Mouse (Mus musculus) heart, embryonic 16.5 days (tissue): ENCODE measurements around the gene 2300003K06Rik. TPM values are rescaled to one million over a fixed set of nuclear protein-coding genes. Genes with fewer than 3 reads are reported as not detected.
"Not testable (repeated sequence)": the region's sequence is repeated elsewhere in the genome, so short reads cannot be mapped to it uniquely, and the experiment has no call there.

ENCODE experiments used
- ATAC-seq: fragments of 200-750 bp; cut with Nextera tagmentation; replicated peaks from 2 replicates; pipeline ENCODE4 v1.8.0; 2017; ENCODE audit warnings: moderate number of reproducible peaks; ENCODE audit not compliant: insufficient read depth, low FRiP score; ENCODE audit errors: extremely low read depth
- H3K27ac ChIP-seq: fragments of 300-500 bp; sonication (generic); 2 replicates; pipeline ENCODE4 v1.5.1; 2014; ENCODE audit warnings: mild to moderate bottlenecking, low read length, control low read depth, moderate library complexity
- H3K27me3 ChIP-seq: fragments of 300-500 bp; sonication (generic); 2 replicates; pipeline ENCODE4 v1.6.1; 2014; ENCODE audit warnings: low read length, mixed read lengths; ENCODE audit not compliant: control insufficient read depth, insufficient read depth
- H3K36me3 ChIP-seq: fragments of 300-500 bp; sonication (generic); 2 replicates; pipeline ENCODE4 v1.6.1; 2014; ENCODE audit not compliant: control insufficient read depth, insufficient read depth
- H3K4me1 ChIP-seq: fragments of 300-500 bp; sonication (generic); 2 replicates; pipeline ENCODE4 v1.6.1; 2014; ENCODE audit warnings: low read length, mixed read lengths; ENCODE audit not compliant: control insufficient read depth, insufficient read depth
- H3K4me2 ChIP-seq: fragments of 300-500 bp; sonication (generic); 2 replicates; pipeline ENCODE4 v1.6.1; 2014; ENCODE audit warnings: low read depth, mild to moderate bottlenecking, control low read depth, low read length
- H3K4me3 ChIP-seq: fragments of 300-500 bp; sonication (generic); 2 replicates; pipeline ENCODE4 v1.5.1; 2014; ENCODE audit warnings: mild to moderate bottlenecking, control low read depth, low read length
- H3K9ac ChIP-seq: fragments of 300-500 bp; sonication (generic); 2 replicates; pipeline ENCODE4 v1.6.1; 2014; ENCODE audit warnings: low read length, control low read depth
- H3K9me3 ChIP-seq: fragments of 300-500 bp; sonication (generic); replicated peaks from 2 replicates; pipeline ENCODE4 v1.6.1; 2016; ENCODE audit warnings: low read length; ENCODE audit not compliant: control insufficient read depth
- WGBS: fragments of 180-500 bp; shearing (Covaris S2); extraction: QIAGEN DNeasy Blood & Tissue Kit; methylation state at CpG from one replicate; pipeline ENCODE4 v1.1.7; 2014; 5-methylcytosine and 5-hydroxymethylcytosine counted together
- polyA plus RNA-seq: library from polyadenylated mRNA; unstranded; fragments of >200 nt; fragmentation: Nextera tagmentation; extraction: Ambion mirVana; gene quantifications from 2 replicates; pipeline ENCODE4 v1.2.1, GENCODE M21; 2015

Gene 2300003K06Rik
- polyA plus RNA-seq, 1 experiment from 2014 or later: not detected

DNA sequence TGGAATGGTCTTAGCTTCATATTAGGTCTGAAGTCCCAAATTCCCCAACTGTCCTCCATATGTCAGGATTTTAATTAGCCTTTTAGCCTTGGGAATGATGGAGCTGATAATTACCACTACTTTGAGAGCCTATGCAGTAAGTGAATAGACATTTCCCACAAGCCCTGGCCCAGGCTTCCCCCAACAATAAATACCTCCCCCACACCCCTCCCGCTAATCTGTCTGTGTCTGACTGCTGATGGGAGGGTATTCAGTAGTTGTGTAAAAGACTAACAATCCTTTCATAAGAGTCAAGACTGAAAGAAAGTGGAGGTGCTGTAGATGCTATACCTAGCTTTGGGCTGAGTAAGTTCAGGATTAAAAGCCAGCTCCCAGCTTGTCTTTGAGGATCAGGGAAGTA, 4.3 kb upstream of the 2300003K06Rik start:
- H3K9ac ChIP-seq: no peak overlapping the region
- no peaks in the 10 kb centered on the region for H3K9me3 ChIP-seq
- WGBS: 66% methylated on average over 1 of the region's 1 CpGs
- H3K4me1 ChIP-seq: no peaks in the 10 kb centered on the region
- H3K27me3 ChIP-seq: no peaks in the 10 kb centered on the region
- no peak overlapping the region for H3K27ac ChIP-seq
- H3K36me3 ChIP-seq: no peaks in the 10 kb centered on the region
- ATAC-seq: no peak
- no peak overlapping the region for H3K4me2 ChIP-seq
- H3K4me3 ChIP-seq: no peak overlapping the region

DNA sequence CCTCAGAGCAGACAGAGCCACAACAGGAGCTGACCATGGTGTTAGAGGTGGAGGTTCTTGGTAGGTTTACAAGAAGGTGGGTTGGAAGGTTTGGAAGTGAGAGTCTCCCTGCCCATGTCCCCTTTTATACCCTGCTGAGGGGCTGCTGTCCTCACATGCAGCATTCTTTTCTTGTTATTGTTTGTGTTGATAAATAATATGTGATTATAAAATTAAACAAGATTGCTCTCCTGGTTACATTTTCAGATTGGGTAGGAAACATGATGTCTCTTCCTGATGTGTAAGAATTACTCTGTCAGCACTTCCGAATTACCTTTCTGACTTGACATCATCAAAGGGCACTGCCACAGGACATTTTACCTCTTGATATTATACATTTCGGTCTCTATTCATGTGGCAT, 22.3 kb downstream of the 2300003K06Rik start, which contains the start of gene Gm11564:
Gm11564 (minus strand) TSS at position 101 of the 400 bp plus-strand sequence.
- not testable (repeated sequence) for H3K4me2 ChIP-seq, H3K4me1 ChIP-seq, ATAC-seq, H3K9me3 ChIP-seq, H3K4me3 ChIP-seq, H3K27ac ChIP-seq, H3K36me3 ChIP-seq, H3K27me3 ChIP-seq, H3K9ac ChIP-seq
- 78% methylated on average over 2 of the region's 2 CpGs for WGBS

DNA sequence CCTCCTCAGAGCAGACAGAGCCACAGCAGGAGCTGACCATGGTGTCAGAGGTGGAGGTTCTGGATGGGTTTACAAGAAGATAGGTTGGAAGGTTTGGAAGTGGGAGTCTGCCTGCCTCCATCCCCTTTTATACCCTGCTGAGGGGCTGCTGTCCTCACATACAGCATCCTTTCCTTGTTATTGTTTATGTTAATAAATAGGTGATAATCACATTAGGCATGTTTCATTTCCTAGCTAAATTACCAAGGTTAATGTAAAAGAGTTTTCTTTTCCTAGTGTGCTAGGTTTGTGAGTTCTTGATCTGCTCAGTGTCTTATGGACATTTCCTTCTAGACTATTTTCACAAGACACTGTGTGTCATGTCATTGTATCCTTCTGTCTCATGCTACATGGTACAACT, 28.1 kb downstream of the 2300003K06Rik start, which contains the start of gene Krtap4-13:
Krtap4-13 (minus strand) TSS at position 101 of the 400 bp plus-strand sequence.
- H3K4me3 ChIP-seq, H3K9me3 ChIP-seq, H3K36me3 ChIP-seq, H3K9ac ChIP-seq, H3K27me3 ChIP-seq, H3K27ac ChIP-seq, H3K4me1 ChIP-seq, ATAC-seq, H3K4me2 ChIP-seq: not testable (repeated sequence)

DNA sequence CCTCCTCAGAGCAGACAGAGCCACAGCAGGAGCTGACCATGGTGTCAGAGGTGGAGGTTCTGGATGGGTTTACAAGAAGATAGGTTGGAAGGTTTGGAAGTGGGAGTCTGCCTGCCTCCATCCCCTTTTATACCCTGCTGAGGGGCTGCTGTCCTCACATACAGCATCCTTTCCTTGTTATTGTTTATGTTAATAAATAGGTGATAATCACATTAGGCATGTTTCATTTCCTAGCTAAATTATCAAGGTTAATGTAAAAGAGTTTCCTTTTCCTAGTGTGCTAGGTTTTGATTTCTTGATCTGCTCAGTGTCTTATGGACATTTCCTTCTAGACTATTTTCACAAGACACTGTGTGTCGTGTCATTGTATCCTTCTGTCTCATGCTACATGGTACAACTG, 33.5 kb downstream of the 2300003K06Rik start, which contains the start of gene Gm11554:
Gm11554 (minus strand) TSS at position 101 of the 400 bp plus-strand sequence.
- H3K9me3 ChIP-seq, H3K27me3 ChIP-seq, ATAC-seq, H3K4me3 ChIP-seq, H3K27ac ChIP-seq, H3K4me2 ChIP-seq, H3K9ac ChIP-seq, H3K36me3 ChIP-seq, H3K4me1 ChIP-seq: not testable (repeated sequence)
- whole genome bisulfite sequencing: no CpG with 5 or more reads among the region's 1 CpGs

DNA sequence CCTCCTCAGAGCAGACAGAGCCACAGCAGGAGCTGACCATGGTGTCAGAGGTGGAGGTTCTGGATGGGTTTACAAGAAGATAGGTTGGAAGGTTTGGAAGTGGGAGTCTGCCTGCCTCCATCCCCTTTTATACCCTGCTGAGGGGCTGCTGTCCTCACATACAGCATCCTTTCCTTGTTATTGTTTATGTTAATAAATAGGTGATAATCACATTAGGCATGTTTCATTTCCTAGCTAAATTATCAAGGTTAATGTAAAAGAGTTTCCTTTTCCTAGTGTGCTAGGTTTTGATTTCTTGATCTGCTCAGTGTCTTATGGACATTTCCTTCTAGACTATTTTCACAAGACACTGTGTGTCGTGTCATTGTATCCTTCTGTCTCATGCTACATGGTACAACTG, 39.0 kb downstream of the 2300003K06Rik start, which contains the start of gene Gm11569:
Gm11569 (minus strand) TSS at position 101 of the 400 bp plus-strand sequence.
- not testable (repeated sequence) for ATAC-seq
- no CpG with 5 or more reads among the region's 1 CpGs for WGBS

DNA sequence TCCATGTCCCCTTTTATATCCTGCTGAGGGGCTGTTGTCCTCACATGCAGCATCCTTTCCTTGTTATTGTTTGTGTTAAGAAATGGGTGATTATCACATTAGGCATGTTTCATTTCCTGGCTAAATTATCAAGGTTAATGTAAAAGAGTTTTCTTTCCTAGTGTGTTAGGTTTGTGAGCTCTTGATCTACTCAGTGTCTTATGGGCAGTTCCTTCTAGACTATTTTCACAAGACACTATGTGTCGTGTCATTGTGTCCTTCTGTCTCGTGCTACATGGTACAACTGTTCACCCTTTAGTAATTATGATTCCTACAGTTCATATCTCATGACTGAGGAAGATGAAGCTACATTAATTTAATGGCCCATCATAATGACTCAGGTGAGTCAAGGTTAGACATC, 44.5 kb downstream of the 2300003K06Rik start, which contains the start of gene Gm11596:
Gm11596 (minus strand) TSS at position 101 of the 400 bp plus-strand sequence.
- Histone ChIP-seq H3K4me1 (no peaks in the 10 kb centered on the region), H3K4me3 (no peak within 1 kb of the TSS), H3K9me3 (no peaks in the 10 kb centered on the region), H3K27me3 (no peaks in the 10 kb centered on the region), H3K9ac (no peak within 1 kb of the TSS), H3K36me3 (no peaks in the 10 kb centered on the region), H3K4me2 (no peak within 1 kb of the TSS), H3K27ac (no peak within 1 kb of the TSS)
- no peak for ATAC-seq
- 71% methylated on average over 2 of the region's 2 CpGs for WGBS

More for the DNA sequence above, 39.0 kb downstream of the 2300003K06Rik start, which contains the start of gene Gm11569:
- not testable (repeated sequence) for H3K4me2 ChIP-seq, H3K36me3 ChIP-seq, H3K4me3 ChIP-seq, H3K27ac ChIP-seq, H3K4me1 ChIP-seq, H3K9me3 ChIP-seq, H3K9ac ChIP-seq, H3K27me3 ChIP-seq

Other genes starting within 250 kb of the 2300003K06Rik start
- gene Krtap1-3, start 246.7 kb downstream of the 2300003K06Rik start, polyA plus RNA-seq: not detected in 2 replicates
- not detected in 2 replicates for gene Krtap9-3, start 240.0 kb downstream of the 2300003K06Rik start, polyA plus RNA-seq
- not detected in 2 replicates for gene Gm11938, start 234.8 kb downstream of the 2300003K06Rik start, polyA plus RNA-seq
- gene Gm11937, start 227.9 kb downstream of the 2300003K06Rik start, polyA plus RNA-seq: not detected in 2 replicates
- not detected in 2 replicates for gene Krtap2-4, start 223.2 kb downstream of the 2300003K06Rik start, polyA plus RNA-seq
- not detected in 2 replicates for gene Gm11562, start 217.6 kb downstream of the 2300003K06Rik start, polyA plus RNA-seq
- gene Krtap4-1, start 209.8 kb downstream of the 2300003K06Rik start, polyA plus RNA-seq: not detected in 2 replicates
- gene Krtap4-2, start 203.0 kb downstream of the 2300003K06Rik start, polyA plus RNA-seq: not detected in 2 replicates
- not detected in 2 replicates for gene Krtap4-7, start 194.0 kb downstream of the 2300003K06Rik start, polyA plus RNA-seq
- gene Gm11555, start 187.8 kb downstream of the 2300003K06Rik start, polyA plus RNA-seq: not detected in 2 replicates
- not detected in 2 replicates for gene Gm11563, start 179.1 kb downstream of the 2300003K06Rik start, polyA plus RNA-seq
- not detected in 2 replicates for gene Krtap4-6, start 172.1 kb downstream of the 2300003K06Rik start, polyA plus RNA-seq
- gene Gm14190, start 147.3 kb downstream of the 2300003K06Rik start, polyA plus RNA-seq: not detected in 2 replicates
- gene Gm14180, start 103.8 kb downstream of the 2300003K06Rik start, polyA plus RNA-seq: not detected in 2 replicates
- gene Gm11595, start 65.2 kb downstream of the 2300003K06Rik start, polyA plus RNA-seq: not detected in 2 replicates
- gene Krtap4-8, start 57.4 kb downstream of the 2300003K06Rik start, polyA plus RNA-seq: not detected in 2 replicates
- not detected in 2 replicates for gene Krtap4-9, start 52.9 kb downstream of the 2300003K06Rik start, polyA plus RNA-seq
- gene Gm11596, start 44.6 kb downstream of the 2300003K06Rik start, polyA plus RNA-seq: not detected in 2 replicates
- gene Gm11569, start 39.1 kb downstream of the 2300003K06Rik start, polyA plus RNA-seq: not detected in 2 replicates
- not detected in 2 replicates for gene Gm11554, start 33.6 kb downstream of the 2300003K06Rik start, polyA plus RNA-seq
- not detected in 2 replicates for gene Krtap4-13, start 28.2 kb downstream of the 2300003K06Rik start, polyA plus RNA-seq
- not detected in 2 replicates for gene Gm11564, start 22.4 kb downstream of the 2300003K06Rik start, polyA plus RNA-seq
- gene Krtap4-16, start 13.5 kb upstream of the 2300003K06Rik start, polyA plus RNA-seq: not detected in 2 replicates
- not detected in 2 replicates for gene Gm11568, start 19.9 kb upstream of the 2300003K06Rik start, polyA plus RNA-seq
- gene Gm11559, start 26.4 kb upstream of the 2300003K06Rik start, polyA plus RNA-seq: not detected in 2 replicates
- gene Krtap9-1, start 35.3 kb upstream of the 2300003K06Rik start, polyA plus RNA-seq: not detected in 2 replicates
- gene Gm11567, start 41.1 kb upstream of the 2300003K06Rik start, polyA plus RNA-seq: not detected in 2 replicates
- not detected in 2 replicates for gene Krtap31-1, start 69.9 kb upstream of the 2300003K06Rik start, polyA plus RNA-seq
- not detected in 2 replicates for gene Gm11565, start 76.7 kb upstream of the 2300003K06Rik start, polyA plus RNA-seq
- not detected in 2 replicates for gene Krtap31-2, start 98.2 kb upstream of the 2300003K06Rik start, polyA plus RNA-seq
- not detected in 2 replicates for gene Krtap9-5, start 110.4 kb upstream of the 2300003K06Rik start, polyA plus RNA-seq
- gene Krtap29-1, start 141.0 kb upstream of the 2300003K06Rik start, polyA plus RNA-seq: not detected in 2 replicates
- not detected in 2 replicates for gene Krtap16-1, start 148.5 kb upstream of the 2300003K06Rik start, polyA plus RNA-seq
- gene Krtap17-1, start 155.9 kb upstream of the 2300003K06Rik start, polyA plus RNA-seq: 0.27 TPM in 1 of 2 replicates, not detected in the other
- not detected in 2 replicates for gene Krt33a, start 178.1 kb upstream of the 2300003K06Rik start, polyA plus RNA-seq
- gene Krt33b, start 191.8 kb upstream of the 2300003K06Rik start, polyA plus RNA-seq: not detected in 2 replicates
- gene Krt34, start 203.5 kb upstream of the 2300003K06Rik start, polyA plus RNA-seq: not detected in 2 replicates
- gene Krt31, start 212.5 kb upstream of the 2300003K06Rik start, polyA plus RNA-seq: 0.12 TPM in 1 of 2 replicates, not detected in the other